Mouse (Mus musculus): ENCODE results near the gene Gm6583. TPM values are rescaled to one million over a fixed set of nuclear protein-coding genes. Genes with fewer than 3 reads are reported as not detected.

Gene Gm6583
- total RNA-seq, 2 experiments from 2014 or later: not detected

DNA sequence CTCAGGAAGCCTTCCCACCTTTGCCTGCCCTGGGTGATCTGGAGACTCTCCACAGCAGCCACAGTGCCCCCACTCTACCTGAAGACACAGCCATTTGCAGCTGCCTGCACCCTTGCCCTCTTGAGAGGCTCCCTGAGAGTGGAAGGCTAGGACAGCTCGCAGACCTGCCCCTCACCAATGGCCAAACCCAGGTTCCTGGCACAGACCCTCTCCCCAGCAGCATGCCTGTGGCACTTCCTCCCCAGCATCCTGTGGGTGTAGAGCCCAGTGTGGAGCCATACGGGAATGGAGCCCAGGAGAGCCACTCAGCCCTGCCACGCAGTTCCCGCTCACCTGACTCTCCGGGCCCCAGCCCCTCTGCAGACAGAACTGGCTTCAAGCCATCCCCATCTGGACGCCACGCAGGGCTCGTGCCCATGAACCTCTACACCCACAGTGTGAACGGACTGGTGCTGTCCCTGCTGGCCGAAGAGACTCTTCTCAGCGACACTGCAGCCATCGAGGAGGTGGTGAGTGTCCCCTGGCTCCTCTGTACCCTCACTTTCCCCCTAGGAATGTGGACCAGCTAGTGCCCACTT lies 14.5 kb upstream of the Gm6583 start:
- intact Hi-C loops (cut with DNase I): no loop called here
- no peak for DNase-seq (ENCODE audit: low spot score in 2 of 2)

DNA sequence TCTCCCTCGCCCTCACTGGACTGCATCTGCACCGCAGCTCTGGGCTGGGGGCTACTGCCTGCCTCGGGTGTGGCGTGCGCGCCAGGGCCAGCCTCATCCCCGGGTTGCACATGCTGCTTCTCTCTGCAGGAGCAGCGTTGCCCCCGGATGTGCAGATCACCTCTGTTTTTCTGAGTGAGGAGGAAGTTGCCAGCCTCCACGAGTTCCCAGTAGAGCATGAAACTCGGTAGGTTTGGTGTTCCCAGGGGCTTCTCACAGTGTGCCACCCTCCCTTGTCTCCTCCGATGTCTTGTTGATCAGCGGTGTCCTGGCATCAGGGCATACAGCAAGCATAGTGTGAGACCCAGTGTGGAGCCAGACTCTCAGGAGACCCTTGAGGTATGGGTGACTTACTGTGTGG lies 13.5 kb upstream of the Gm6583 start:
- intact Hi-C loops (cut with DNase I): loop anchor here (10.0 kb wide), 1 partner anchor 55 kb away; no protein-coding TSS in a partner anchor
- no peak for DNase-seq (ENCODE audit: low spot score in 2 of 2)

DNA sequence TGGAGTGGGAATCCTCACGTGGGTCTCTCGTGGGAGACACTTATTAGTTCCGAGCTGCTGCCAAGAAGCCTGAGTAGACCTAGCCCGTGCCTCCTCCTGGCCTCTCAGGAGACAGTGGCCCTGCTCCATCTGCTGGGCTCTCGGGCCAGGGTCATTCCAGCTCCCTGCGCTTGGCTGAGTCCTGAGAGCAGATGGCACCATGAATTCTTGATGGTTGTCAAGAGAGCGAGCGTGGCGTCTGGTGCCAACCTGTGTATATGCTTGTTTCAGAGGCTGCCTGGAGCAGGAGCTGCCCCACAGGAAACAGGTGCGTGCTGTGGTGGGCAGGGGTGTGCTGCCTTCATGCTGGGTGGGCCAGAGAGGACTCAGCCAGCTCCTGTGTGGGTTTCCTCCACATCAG lies 12.8 kb upstream of the Gm6583 start:
- intact Hi-C loops (cut with DNase I): loop anchor here (10.0 kb wide), 1 partner anchor 56 kb away; no protein-coding TSS in a partner anchor
- DNase-seq (ENCODE audit: low spot score in 2 of 2): no peak

DNA sequence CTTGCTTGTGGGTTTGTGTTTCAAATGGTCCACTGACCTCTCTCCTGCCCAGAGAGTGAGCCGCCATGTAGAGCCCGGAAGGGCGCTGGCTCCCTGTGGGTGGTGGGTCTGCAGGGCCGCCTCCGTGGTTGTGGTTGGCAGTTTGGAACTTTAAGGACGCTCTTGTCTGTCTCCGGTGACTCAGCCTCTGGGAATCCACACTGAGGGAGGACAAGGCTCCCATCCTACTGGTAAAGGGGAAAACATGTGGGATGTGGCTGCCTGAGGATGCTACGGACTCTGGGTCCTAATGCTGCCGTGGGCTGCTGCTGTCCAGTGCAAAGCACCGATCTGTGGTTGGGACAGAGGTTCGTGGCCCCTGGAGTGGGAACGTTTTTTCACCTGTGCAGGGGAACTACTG lies 12.1 kb upstream of the Gm6583 start:
- peak in 1 of 2 experiments; percentile 66 for DNase-seq (ENCODE audit: low spot score in 2 of 2)

DNA sequence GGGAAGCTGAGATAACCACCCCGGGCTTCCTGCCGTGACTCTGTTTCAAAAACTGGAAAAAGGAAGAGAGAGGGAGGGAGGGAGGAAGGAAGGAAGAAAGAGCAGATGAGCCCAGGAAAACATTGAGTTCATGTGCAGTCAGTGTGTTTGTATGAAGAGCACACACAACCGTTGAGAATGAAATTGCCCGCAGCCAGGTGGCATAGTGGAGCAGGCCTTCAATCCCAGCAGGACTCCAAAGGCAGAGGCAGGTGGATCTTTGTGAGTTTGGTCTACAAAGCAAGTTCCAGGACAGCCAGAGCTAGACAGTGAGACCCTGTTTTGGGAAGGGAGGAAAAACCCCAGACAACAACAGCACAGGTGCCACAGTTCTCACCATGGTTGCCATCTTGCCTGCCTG lies 11.5 kb upstream of the Gm6583 start:
- intact Hi-C loops (cut with DNase I): loop anchor here (10.0 kb wide), 1 partner anchor 57 kb away; no protein-coding TSS in a partner anchor

More for the DNA sequence above, 12.1 kb upstream of the Gm6583 start:
- intact Hi-C loops (cut with DNase I): loop anchor here (10.0 kb wide), 1 partner anchor 57 kb away; no protein-coding TSS in a partner anchor

DNA sequence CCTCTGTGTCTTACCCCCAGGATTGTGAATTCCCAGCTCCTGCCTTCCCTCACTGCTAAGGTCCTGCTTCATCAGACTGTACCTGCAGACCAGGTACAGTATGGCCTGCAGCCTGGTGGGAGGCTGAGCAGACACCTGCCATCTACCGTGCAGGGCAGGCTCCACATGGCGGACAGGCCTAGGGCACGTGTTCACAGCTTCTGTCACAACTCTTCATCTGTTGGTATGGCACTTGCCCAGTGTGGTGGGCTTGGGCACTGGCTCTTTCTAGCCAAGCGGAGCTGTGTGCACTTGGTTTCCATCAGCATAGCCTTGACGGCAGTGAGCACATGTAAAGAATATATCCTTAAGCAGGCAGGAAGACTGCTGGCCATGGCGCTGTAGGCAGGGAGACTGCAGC lies 11.0 kb upstream of the Gm6583 start:
- DNase-seq (ENCODE audit: low spot score in 2 of 2): no peak
- intact Hi-C loops (cut with DNase I): loop anchor here (10.0 kb wide), 1 partner anchor 58 kb away; no protein-coding TSS in a partner anchor

More for the DNA sequence above, 11.5 kb upstream of the Gm6583 start:
- DNase-seq (ENCODE audit: low spot score in 2 of 2): no peak

DNA sequence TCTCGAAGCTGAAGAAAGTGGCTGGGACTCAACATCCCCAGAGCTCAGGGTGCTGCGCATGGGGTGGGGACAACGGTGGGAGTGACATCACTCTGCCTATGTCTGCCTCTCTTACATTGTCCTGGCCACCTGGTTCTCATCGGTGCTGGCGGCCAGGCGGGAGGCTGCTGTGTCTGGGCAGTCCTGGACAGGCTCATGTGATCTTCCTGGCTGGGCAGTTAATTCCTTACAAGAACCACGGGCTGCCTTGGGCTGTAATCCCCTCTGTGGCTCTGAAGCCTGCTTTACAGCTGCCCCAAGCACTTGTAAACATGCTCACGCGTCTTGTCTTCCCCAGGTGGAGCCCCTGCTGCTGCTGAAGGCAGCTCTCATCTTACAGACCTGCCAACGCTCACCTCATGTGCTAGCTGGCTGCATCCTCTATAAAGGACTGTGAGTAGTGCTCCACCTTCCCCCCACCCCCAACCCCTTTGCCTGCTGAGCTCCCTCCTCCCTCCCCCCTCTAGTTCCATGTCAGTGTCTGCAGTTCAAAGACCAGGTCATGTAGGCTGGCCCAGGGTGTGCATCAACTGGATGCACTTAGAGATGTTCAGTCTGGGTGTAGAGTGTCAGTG lies 8.5 kb upstream of the Gm6583 start:
- intact Hi-C loops (cut with DNase I): loop anchor here (10.0 kb wide), 1 partner anchor 61 kb away; no protein-coding TSS in a partner anchor

DNA sequence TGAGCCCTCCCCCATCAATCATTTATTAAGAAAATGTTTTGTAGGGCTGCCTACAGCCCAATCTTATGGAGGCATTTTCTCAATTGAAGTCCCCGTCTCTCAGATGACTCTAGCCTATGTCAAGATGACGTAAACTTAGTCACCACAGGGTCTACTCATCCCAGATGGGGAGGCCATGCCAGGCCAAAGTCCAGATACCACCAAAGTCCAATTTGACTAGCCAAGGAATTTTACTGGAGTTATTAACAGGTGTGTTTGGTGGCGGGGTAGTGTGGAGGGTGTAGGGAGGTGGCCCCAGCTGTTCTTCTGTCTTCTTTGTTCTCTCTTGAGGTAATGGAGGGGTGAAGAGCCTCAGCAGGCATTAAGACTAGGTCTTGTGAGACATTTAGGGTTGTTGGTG lies 4.2 kb upstream of the Gm6583 start:
- no peak for DNase-seq (ENCODE audit: low spot score in 2 of 2)
- intact Hi-C loops (cut with DNase I): loop anchor here (10.0 kb wide), 1 partner anchor 65 kb away; no protein-coding TSS in a partner anchor

More for the DNA sequence above, 8.5 kb upstream of the Gm6583 start:
- no peak for DNase-seq (ENCODE audit: low spot score in 2 of 2)

DNA sequence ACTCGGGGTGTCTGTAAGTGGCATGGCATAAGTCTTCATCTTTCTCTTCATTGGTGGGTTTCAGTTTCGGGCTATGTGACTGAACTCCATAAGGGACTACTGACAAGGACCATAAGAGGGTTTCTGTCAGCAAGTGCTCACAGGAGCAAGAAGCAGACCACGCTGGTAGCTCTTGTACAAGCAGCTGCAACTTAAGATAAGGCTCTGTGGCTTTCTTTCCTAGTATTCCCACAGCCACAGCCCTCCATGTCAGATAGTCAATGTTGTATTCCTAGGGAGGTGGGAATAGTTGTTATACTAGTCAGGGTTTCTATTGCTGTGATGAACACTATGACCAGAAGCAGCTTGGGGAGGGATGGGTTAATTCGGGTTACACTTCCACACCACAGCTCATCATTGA lies 3.7 kb upstream of the Gm6583 start:
- intact Hi-C loops (cut with DNase I): no loop called here
- DNase-seq (ENCODE audit: low spot score in 2 of 2): no peak

DNA sequence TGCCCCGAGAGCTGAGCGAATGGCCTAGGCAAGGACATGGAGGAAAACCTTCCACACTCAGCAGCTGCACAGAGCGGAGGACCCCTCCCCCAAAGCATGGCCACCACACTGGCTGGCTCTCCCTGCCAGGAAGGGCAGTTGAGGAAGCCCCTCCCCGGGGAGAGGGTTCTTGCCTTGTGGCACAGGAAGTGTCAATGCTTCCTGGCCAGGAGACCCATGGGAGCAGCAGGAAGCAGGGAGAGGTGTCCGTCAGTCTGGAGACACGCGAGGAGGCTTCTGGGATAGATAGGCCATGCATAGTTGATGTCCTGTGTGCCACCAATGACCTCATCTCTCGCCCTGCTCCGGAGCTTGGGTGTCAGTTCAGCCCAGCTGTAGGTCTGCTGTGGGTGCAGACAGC lies 489 bp upstream of the Gm6583 start:
- intact Hi-C loops (cut with DNase I): no loop called here

DNA sequence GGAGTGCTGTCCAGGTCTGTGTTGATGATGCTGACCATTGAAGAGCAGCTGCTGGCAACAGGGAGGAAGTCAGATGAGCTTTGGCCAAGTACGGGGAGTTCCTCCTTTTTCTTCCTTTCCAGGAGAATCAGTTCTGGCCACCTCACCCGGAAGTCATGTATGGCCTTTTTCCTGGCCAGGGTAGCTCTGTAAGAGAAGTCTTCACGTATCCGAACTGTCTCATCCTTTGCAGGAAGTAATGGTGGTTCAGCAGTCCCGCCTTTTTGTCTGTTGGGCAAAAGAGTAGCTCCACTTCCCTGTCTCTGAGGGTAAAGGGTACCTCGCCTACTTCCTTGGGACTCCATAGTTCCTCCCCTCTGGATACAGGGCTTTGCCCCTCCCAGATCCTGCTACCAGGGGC lies 340 bp downstream of the Gm6583 start:
- intact Hi-C loops (cut with DNase I): no loop called here

More for the DNA sequence above, 489 bp upstream of the Gm6583 start:
- no peak for DNase-seq (ENCODE audit: low spot score in 2 of 2)

DNA sequence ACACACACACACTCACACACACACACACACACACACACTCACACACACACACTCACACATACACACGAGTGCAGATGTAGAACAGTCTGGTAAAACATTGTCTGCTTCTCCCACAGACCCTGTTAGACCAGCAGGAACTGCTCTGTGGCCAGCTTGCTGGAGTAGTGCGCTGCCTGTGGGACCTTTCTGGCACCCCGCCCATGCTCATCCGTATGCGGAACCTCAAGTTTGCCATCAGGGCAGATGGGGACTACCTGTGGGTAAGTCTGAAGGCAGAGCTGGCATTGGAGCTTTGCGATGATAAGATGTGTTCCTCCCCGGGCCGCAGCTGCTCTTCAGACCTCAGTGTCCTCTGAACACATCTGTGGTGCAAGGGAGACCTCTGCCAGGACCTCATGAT lies 6.7 kb downstream of the Gm6583 start:
- intact Hi-C loops (cut with DNase I): no loop called here

More for the DNA sequence above, 340 bp downstream of the Gm6583 start:
- DNase-seq (ENCODE audit: low spot score in 2 of 2): no peak

DNA sequence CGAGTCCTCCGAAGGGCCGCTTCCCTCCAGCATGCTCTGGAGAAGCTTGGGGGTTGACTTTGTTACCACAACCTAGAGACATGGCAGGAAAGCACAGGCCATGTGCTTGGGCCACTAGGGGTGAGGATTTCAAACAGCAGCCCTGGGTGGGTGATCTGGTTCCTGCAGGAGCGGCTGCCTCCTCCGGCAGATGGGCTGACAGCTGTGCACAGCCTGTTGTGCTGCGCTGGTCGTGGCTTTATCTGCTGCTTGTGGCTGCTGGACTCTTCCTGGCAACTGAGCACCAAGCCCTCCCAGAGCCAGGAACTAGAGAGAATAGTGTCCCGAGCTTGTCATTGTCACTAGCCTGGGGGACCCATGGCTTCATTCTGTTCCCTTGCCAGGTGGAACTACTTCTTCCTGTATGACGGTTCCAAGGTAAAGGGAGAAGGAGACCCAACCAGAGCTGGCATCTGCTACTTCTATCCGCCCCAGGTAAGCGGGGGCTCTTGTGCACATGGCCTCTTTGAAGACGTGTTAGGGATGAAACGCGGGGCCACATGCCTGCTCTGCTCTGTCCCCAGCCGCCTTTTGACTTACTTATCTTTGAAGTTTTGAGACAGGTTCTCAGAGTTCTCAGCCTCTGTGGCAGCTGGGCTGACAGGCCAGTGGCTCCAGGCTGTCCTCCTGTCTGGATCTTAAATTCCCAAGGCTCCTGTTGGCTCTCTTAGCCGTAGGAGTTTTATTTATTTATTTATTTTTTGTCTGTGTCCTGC lies 9.4 kb downstream of the Gm6583 start:
- intact Hi-C loops (cut with DNase I): no loop called here
- DNase-seq (ENCODE audit: low spot score in 2 of 2): no peak

More for the DNA sequence above, 6.7 kb downstream of the Gm6583 start:
- no peak for DNase-seq (ENCODE audit: low spot score in 2 of 2)

DNA sequence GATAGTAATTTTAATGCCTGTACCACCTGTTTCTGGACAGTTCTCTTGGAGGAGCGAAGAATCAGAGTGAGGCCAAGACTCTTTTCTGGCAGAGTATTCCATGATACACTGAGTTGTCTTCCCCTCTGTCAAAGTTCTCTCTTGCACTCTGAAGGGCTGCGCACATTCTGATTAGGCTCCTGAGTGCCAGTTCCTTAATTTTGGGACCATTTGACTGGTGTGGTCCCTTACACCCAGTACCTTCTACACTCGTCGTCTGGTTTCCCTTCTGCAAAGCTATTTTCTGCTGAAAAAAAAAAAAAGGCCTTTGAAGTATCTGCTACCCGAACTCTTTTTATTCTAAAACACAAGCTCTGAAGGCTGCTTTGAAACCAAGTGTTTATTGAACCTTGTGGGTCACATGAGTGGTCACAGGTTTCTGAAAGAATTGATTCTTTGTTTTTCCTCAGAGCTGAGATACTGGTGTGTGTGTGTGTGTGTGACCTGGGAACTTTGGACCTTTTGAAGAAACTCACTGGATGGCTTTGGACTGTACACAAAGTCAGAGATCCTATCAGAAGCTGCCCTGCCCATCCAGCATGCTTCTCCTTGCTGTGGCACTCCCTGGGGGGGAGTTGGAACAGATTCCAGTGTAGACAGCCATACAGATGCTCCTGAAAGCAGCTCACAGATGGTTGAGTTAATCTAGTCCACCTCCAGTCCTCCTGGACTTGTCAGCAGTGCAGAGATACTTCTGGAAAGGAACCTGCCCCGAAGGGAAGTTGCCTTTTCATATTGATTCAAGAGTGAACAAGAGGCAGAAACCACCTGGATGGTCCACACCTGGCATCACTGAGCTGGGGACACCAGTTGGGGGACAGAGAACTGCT lies 11.5 kb downstream of the Gm6583 start:
- DNase-seq (ENCODE audit: low spot score in 2 of 2): peak; percentile 40 to 94
- intact Hi-C loops (cut with DNase I): loop anchor here (1.0 to 5.0 kb wide), 2 partner anchors 50 to 83 kb away; partner anchors contain the start of gene Asphd2

DNA sequence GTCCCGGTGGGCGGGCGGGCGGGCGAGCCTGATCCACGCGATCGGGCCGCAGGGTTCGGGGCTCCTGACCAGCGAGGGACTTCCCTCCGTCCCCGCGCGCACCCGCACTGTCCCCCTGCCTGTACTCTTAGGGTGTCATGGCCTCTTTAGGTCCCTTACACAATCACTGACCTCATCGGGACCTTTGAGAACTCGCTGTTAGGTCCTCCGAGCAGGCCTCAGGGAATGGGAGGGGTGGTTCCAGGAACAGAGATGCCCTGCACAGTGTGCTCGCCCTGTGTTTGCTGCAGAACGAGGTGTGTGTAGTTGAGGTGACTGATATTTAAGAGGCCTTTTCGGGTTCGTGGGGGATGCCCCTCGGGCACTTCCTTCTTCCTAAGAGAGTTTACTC lies 12.6 kb downstream of the Gm6583 start:
- DNase-seq (ENCODE audit: low spot score in 2 of 2): peak; percentile 25 to 42
- intact Hi-C loops (cut with DNase I): loop anchor here (1.0 to 5.0 kb wide), 2 partner anchors 17 to 84 kb away; partner anchors contain the start of gene Tfip11

DNA sequence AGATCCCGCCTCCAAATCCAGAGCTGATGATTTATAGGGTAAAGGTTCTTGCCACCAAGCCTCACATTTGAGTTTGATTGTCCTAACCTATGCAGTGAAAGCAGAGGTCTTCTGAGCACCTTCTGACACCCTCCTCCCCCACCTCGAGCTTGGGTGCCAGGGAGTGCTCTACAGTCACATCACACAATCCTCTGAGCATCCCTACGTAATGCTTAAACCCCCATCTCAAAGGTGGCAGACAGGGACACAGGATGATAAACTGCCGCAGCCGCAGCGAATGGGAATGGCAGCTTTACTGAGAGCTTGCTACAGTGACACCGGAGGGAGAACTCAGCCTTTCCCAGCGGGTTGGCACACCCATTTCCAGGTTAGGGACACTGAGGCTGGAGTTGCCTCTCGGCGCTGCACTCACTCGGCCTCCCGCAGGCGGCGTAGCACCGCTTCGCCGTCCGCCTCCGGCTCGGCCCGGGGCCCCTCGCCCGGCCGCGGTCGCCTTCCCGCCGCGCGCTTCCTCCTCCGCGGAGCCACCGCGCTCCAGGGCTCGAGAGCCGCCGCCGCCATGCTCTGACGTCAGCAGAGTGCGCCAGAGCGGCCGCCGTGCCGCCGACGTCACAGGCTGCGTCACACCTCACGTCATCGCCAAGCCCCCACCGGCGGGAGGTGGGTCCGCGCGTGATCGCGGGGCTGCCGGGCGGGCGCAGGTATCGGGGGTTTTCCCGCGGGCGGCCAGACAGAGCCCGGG lies 13.2 kb downstream of the Gm6583 start, which contains the start of the genes Srrd and Hps4:
Srrd (minus strand) TSS at position 578 of the 742 bp plus-strand sequence.
Hps4 (plus strand) TSS at position 621 of the 742 bp plus-strand sequence.
- intact Hi-C loops (cut with DNase I): loop anchor here (1.0 to 5.0 kb wide), 2 partner anchors 16 to 85 kb away; partner anchors contain the start of gene Tfip11
- peak; percentile 88 to 93 for DNase-seq (ENCODE audit: low spot score in 2 of 2)

DNA sequence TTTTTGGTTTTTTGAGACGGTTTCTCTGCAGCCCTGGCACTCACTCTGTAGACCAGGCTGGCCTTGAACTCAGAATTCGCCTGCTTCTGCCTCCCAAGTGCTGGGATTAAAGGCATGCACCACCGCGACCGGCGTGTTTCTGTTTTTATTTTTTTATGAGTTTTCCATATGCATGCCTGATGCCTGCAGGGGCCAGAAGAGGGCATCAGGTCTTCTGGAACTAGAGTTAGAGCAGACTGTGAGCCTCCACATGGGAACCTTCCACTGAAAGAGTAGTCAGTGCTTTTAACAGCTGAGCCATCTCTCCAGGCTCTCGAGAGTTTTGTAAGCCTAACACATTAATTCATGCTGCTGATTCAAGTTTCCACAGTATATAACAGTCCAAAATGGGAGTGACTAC lies 16.6 kb downstream of the Gm6583 start:
- intact Hi-C loops (cut with DNase I): no loop called here
- no peak for DNase-seq (ENCODE audit: low spot score in 2 of 2)

DNA sequence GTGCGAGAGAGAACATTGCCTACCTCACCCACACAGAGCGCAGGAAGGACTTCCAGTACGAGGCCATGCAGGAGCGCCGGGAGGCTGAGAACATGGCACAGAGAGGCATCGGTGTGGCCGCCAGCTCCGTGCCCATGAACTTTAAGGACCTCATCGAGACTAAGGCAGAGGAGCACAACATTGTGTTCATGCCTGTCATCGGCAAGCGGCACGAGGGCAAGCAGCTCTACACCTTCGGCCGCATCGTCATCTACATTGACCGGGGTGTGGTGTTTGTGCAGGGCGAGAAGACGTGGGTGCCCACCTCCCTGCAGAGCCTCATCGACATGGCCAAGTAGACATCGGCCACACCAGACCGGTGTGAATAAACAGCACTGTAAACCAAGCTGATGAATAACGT lies 18.8 kb downstream of the Gm6583 start:
- intact Hi-C loops (cut with DNase I): no loop called here
- no peak for DNase-seq (ENCODE audit: low spot score in 2 of 2)
